Mouse (Mus musculus) adrenal gland, adult 8-10 months (tissue): Measurements from ENCODE around the gene Prr7. TPM values are rescaled to one million over a fixed set of nuclear protein-coding genes. Genes with fewer than 3 reads are reported as not detected.

Source experiments
- DNase-seq: peaks from one replicate; pipeline ENCODE4 v3.0.0; 2022
- total RNA-seq, 4 experiments: library from RNA; stranded (reverse); gene quantifications; 2 replicates each; pipeline ENCODE4 v1.2.4; 2022

Gene Prr7
- total RNA-seq, 4 experiments from 2014 or later: 2.3 to 4.3 (median 3.7) TPM

DNA sequence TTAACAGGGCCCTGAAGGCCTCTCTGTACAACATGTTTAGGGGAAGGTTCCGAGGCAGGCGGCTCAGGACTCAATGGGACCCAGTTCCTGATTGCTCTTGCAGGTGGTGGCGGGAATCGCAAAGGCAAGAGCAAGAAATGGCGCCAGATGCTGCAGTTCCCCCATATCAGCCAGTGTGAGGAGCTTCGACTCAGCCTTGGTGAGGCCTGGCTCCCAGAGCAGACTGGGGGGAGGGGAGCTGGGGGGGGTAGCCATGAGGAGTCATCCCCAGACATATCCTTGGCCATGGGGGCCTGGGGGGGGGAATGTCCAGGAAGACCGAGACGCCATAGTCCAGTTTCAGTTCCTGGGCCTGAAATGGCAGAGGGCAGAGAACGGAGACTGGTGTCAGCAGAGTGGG is 14.9 kb upstream of the Prr7 start:
- DNase-seq: no peak

DNA sequence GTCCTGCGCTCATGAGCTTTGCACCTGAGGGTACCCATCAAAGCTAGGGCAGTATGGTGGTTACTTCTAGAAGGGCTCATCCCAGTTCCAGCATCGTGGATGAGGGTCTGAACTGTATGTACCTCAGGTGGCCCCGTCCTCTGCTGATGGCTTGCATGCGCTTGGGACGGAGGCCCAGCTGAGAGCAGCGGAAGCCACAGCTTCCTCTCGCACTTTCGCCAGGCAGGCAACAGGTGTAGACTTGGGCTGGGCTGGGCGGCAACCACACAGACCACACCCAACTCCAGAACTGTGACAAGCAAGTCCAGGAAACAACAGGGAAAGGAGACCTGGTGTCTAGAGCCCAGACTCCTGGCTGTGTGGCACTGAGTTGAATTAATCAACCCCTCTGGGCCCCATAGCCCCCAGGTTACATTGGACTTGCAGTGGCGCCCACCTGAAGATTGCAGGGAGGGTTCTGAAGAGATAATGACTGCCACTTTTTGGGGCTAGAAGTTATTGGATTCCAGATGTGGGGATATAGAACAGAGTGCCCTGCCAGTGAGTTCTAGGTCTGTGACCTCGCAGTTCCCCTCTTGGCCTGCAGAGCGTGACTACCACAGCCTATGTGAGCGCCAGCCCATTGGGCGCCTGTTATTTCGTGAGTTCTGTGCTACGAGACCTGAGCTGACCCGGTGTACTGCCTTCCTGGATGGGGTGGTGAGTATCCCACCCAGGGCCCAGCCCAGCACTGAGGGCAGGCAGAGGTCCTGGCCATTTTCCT is 14.2 kb upstream of the Prr7 start:
- DNase-seq: no peak

GRCm38 (mm10) chr13:55450511-55450980 is 13.5 kb upstream of the Prr7 start:
- peak; percentile 87 for DNase-seq

GRCm38 (mm10) chr13:55451296-55451695 is 12.8 kb upstream of the Prr7 start:
- no peak for DNase-seq

- no peak for DNase-seq
Observed at GRCm38 (mm10) chr13:55451785-55452549, 12.1 kb upstream of the Prr7 start.

- no peak for DNase-seq
Observed at GRCm38 (mm10) chr13:55462965-55463364, 1.1 kb upstream of the Prr7 start.

- DNase-seq: no peak
Observed at GRCm38 (mm10) chr13:55463399-55464026, 554 bp upstream of the Prr7 start.

- no peak for DNase-seq
Observed at GRCm38 (mm10) chr13:55465184-55465583, 1.1 kb downstream of the Prr7 start.

- DNase-seq: no peak
Observed at GRCm38 (mm10) chr13:55465830-55466440, 1.9 kb downstream of the Prr7 start.

DNA sequence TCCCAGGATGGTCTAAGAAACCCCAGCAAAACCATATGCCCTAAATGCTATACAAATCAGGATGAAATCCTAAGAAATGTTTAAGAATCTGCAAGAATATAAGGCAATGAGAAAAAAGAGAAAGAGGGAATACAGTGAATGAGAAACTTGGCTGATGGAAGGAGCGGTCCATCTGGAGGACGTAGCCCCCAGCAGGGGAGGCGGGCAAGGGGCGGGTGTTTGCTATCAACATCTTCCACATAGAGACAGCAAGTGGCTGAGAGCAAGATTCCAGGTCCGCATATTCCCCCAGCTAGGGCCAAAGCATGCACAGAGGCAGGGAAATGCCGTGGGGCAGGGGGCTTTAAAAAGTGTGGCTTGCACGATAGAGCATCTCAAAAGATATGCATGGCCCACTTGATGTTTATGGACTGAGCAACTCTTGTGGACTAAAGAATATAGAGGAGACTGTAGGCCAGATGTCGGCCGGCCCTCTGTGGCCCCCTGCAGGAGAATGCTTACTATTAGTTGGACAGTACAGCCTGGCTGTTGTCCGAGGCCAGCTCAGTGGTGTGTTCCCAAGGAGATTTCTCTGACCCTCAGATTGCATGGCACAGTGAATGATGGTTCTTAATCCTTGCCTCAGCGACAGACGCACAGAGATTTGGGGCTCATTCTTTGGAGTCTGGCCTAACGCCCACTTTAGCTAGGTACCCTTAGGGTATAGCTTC is 4.9 kb downstream of the Prr7 start:
- no peak for DNase-seq

GRCm38 (mm10) chr13:55470372-55470771 is 6.3 kb downstream of the Prr7 start:
- DNase-seq: no peak

- DNase-seq: peak; percentile 77
Observed at GRCm38 (mm10) chr13:55471156-55471818, 7.2 kb downstream of the Prr7 start.

- DNase-seq: no peak
Observed at GRCm38 (mm10) chr13:55471819-55472131, 7.7 kb downstream of the Prr7 start.

- no peak for DNase-seq
Observed at GRCm38 (mm10) chr13:55472132-55473022, 8.3 kb downstream of the Prr7 start.

GRCm38 (mm10) chr13:55473076-55473831 is 9.2 kb downstream of the Prr7 start:
- no peak for DNase-seq

GRCm38 (mm10) chr13:55473961-55474360 is 9.9 kb downstream of the Prr7 start:
- no peak for DNase-seq

DNA sequence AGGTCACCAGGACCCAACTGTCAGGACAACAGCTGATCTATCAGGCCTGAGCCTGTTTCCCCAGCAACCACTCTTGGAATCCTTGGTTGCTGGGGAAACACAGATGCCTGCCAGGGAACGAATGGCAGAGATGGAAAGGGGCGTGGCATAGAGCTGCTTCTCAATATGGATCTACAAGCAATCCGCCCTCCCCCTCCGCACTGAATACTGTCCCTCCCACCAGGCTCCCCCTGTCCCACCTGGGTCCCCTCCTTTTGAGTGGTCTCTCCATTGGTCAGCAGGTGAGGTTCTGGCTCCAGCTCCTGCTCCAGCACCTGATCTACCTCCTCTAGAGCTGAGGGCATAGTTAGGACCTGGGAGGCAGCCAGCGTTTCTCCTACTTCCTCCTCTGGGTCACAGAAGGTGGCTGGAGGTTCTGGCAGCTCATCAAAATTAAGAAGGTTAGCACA is 10.6 kb downstream of the Prr7 start:
- DNase-seq: no peak

- DNase-seq: no peak
Observed at GRCm38 (mm10) chr13:55475750-55476149, 11.7 kb downstream of the Prr7 start.

DNA sequence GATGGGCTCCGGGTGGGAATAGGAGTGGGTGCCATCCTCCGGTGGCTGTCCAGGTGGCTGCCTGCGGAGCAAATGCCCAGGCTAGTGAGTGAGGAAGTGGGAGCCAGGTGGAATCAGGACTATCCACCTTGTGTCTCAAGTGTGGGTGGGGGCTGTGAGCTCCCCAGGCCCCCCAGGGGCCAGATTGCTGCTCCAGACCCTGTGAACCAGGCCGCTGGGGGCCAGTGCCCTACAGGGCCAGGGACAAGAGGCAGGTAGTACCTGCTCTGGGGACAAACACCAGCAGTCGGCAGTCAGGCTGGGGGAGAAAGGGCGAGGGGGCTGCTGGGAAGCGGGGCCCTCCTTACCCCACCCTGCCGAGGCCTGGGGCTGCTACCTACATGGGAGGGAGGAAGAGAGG is 12.2 kb downstream of the Prr7 start:
- no peak for DNase-seq

- no peak for DNase-seq
Observed at GRCm38 (mm10) chr13:55477492-55477891, 13.4 kb downstream of the Prr7 start.
